Mouse (Mus musculus) adipocyte (in vitro differentiated cells): ENCODE measurements around the gene Ddx55.
A peak's percentile ranks its signal among the peaks of the same experiment; 100 is the strongest.
"Not testable (repeated sequence)": the region's sequence is repeated elsewhere in the genome, so short reads cannot be mapped to it uniquely, and the experiment has no call there.

Source experiments
- DNase-seq: peaks from one replicate; pipeline ENCODE4 v3.0.0-alpha.2; 2016; ENCODE audit warnings: low spot score

Gene Ddx55

GRCm38 (mm10) chr5:124538813-124539792 lies 13.6 kb upstream of the Ddx55 start:
- DNase-seq: peak; percentile 79

- DNase-seq: no peak
These were observed 12.8 kb upstream of the Ddx55 start for GRCm38 (mm10) chr5:124539905-124540304.

- DNase-seq: peak; percentile 96
These were observed 12.3 kb upstream of the Ddx55 start, which contains the start of gene Tmed2 for GRCm38 (mm10) chr5:124540383-124540786. Gene Tmed2, plus strand, starts transcription at chr5:124540695.

GRCm38 (mm10) chr5:124540905-124541601 lies 11.6 kb upstream of the Ddx55 start:
- peak; percentile 92 for DNase-seq

GRCm38 (mm10) chr5:124541602-124541973 lies 11.1 kb upstream of the Ddx55 start:
- no peak for DNase-seq

GRCm38 (mm10) chr5:124550737-124551136 lies 1.9 kb upstream of the Ddx55 start:
- not testable (repeated sequence) for DNase-seq

- not testable (repeated sequence) for DNase-seq
These were observed 1.1 kb upstream of the Ddx55 start for GRCm38 (mm10) chr5:124551349-124552093.

- peak; percentile 74 for DNase-seq
These were observed 581 bp upstream of the Ddx55 start for GRCm38 (mm10) chr5:124552094-124552472.

- no peak for DNase-seq
These were observed 943 bp downstream of the Ddx55 start for GRCm38 (mm10) chr5:124553607-124554006.

- DNase-seq: peak; percentile 43
These were observed 2.5 kb downstream of the Ddx55 start for GRCm38 (mm10) chr5:124555145-124555544.

GRCm38 (mm10) chr5:124571068-124571467 lies 18.4 kb downstream of the Ddx55 start:
- DNase-seq: no peak

GRCm38 (mm10) chr5:124575467-124575866 lies 22.8 kb downstream of the Ddx55 start:
- DNase-seq: no peak

- DNase-seq: peak; percentile 91
These were observed 26.1 kb downstream of the Ddx55 start, which contains the start of the genes Eif2b1 and Gtf2h3 for GRCm38 (mm10) chr5:124578633-124579317. Gene Eif2b1, minus strand, starts transcription at chr5:124579131. Gene Gtf2h3, plus strand, starts transcription at chr5:124579140.

- DNase-seq: peak; percentile 62
These were observed 29.9 kb downstream of the Ddx55 start for GRCm38 (mm10) chr5:124582515-124582914.

GRCm38 (mm10) chr5:124592768-124593167 lies 40.1 kb downstream of the Ddx55 start:
- no peak for DNase-seq

GRCm38 (mm10) chr5:124598224-124599174 lies 45.8 kb downstream of the Ddx55 start:
- peak; percentile 99 for DNase-seq

GRCm38 (mm10) chr5:124599726-124600125 lies 47.1 kb downstream of the Ddx55 start:
- DNase-seq: not testable (repeated sequence)

GRCm38 (mm10) chr5:124602349-124602748 lies 49.7 kb downstream of the Ddx55 start:
- DNase-seq: peak; percentile 29

- no peak for DNase-seq
These were observed 51.6 kb downstream of the Ddx55 start for GRCm38 (mm10) chr5:124604296-124604695.

- no peak for DNase-seq
These were observed 52.5 kb downstream of the Ddx55 start for GRCm38 (mm10) chr5:124605041-124605622.
